Mouse (Mus musculus) gastrocnemius, postnatal 25 days (tissue): ENCODE results near the gene Nme9. TPM values are rescaled to one million over a fixed set of nuclear protein-coding genes. Genes with fewer than 3 reads are reported as not detected.

ENCODE experiments used
- DNase-seq: peaks from one replicate; pipeline ENCODE4 v3.0.0; 2022
- total RNA-seq, 2 experiments: library from RNA; stranded (reverse); gene quantifications; 1 replicate in 1 of 2; 2 replicates in 1 of 2; pipeline ENCODE4 v1.2.3; 2021

The Nme9 gene
- total RNA-seq, 2 experiments from 2014 or later = not detected

DNA sequence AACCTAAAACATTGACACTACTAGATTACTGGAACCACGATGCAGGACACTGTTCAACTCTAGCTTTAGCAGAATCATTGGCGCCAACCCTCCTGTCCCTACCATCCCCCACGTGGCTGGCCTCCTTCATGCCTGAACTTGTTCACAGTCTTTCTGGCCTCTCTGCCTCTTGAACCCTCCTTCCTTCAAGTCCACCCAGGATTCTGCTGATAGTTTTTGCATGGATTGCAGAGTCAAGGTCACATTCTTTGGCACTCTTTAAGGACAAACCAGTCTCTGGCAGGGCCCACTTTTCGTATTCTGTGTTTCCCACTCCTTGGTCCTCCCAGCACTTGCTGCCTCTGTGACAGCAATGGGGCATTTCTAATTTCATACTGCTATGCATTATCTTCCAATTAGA, 31.9 kb downstream of the Nme9 start:
- DNase-seq = no peak

DNA sequence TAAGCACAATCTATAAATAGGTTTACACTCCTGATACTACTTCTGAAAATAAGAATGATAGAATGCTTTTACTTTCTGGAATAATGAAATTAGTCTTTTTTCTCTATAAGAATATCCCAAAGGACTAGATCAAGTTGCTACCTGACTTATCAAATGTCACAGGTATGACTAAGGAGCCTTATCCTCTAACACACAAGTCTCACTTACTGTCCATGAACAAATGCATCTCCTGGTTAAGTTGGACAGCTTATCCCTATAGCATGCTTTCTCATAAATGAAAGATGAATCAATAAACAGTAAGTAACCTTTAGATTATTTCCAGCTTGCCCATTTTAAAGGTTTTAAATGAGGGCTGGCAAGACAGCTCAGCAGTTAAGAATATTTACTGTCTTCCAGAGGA, 33.4 kb downstream of the Nme9 start:
- DNase-seq = no peak

GRCm38 (mm10) chr9:99485144-99485543, 33.9 kb downstream of the Nme9 start:
- DNase-seq = no peak

- no peak for DNase-seq
Observed at GRCm38 (mm10) chr9:99487126-99487695, 35.9 kb downstream of the Nme9 start.

DNA sequence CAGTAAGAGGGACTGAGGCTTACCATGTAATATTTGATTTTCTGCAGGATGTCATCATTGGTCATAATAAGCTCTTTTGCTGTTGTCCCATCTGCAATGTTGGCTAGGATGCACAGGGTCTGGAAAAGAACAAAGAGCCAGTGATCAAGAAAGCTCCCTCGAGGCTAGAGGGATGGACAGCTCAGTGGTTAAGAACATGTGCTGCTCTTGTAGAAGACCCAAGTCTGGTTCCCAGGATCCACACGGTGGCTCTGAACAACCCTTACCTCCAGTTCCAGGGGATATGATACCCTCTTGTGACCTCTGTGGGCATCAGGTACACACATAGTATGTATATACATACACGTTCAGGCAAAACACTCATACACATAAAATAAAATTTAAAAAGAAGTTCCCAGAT, 36.6 kb downstream of the Nme9 start:
- no peak for DNase-seq

- DNase-seq = no peak
Observed at GRCm38 (mm10) chr9:99491050-99491449, 39.8 kb downstream of the Nme9 start.

DNA sequence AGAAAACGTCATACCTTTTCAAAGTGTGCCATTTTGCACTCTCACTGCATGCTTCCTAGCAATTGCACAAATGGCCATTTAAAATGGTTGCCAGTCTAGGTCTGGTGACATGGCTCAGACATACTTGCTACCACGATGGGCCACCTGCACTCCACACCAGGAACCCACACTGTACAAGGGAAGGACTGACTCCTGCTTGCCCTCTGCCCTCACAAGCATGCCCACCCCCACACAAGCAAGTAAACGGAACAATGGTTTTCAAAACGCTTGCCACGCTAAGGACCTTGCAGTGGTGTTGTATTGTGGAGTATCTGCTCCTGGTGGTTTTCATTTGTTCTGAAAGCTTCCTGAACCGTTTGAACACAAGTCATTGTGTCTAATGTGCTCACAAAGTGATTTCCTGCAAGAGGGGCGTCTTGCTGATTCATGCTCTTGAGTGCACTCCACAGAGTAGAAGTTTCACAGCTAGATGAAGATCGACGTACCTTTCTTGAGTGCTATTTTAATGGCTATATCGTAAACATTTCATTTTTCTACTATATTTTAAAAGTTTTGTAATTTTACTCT, 41.4 kb downstream of the Nme9 start:
- DNase-seq = no peak

DNA sequence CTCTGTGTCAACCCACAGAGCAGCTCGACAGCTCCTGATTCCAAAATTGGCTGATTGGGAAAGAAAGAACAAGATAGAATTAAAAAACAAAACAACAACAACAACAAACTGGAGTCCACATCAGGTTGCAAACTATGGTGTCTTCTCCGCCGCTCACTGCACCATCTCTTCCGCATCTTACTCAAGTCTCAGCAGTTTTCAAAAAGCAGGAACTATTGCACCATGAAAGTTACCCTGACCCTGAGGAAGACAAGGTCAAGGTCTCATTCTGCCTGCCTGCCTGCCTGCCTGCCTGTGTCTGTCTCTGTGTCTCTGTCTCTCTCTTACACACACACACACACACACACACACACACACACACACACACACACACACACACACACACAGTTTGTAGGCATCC, 48.1 kb downstream of the Nme9 start:
- no peak for DNase-seq

- DNase-seq = no peak
Observed at GRCm38 (mm10) chr9:99505875-99506274, 54.6 kb downstream of the Nme9 start.

Other genes with a start within 250 kb of the Nme9 start
- gene Faiml, start 214.2 kb upstream of the Nme9 start, total RNA-seq = not detected
- 1 to 10 TPM; 3.0 to 3.1 TPM for gene Cep70, start 208.1 kb upstream of the Nme9 start, total RNA-seq
- under 1 TPM in 1 of 2 experiments, not detected in 1; 0.16 TPM for gene Esyt3, start 92.9 kb upstream of the Nme9 start, total RNA-seq
- 1 to 10 TPM; 4.1 to 6.8 TPM for gene Mras, start 14.1 kb upstream of the Nme9 start, total RNA-seq
- 10 to 100 TPM; 24.3 to 26.8 TPM for gene Armc8, start 117.4 kb downstream of the Nme9 start, total RNA-seq
- 1 to 10 TPM; 4.1 to 4.3 TPM for gene Dbr1, start 124.3 kb downstream of the Nme9 start, total RNA-seq
- not detected for gene A4gnt, start 161.0 kb downstream of the Nme9 start, total RNA-seq
- 1 to 10 TPM; 1.9 to 2.0 TPM for gene Dzip1l, start 178.0 kb downstream of the Nme9 start, total RNA-seq